Mouse (Mus musculus) spleen, postnatal 36 days (tissue): ENCODE results near the gene Celf2.

ENCODE experiments used
- DNase-seq, 2 experiments: peaks; one replicate each; pipeline ENCODE4 v3.0.0; 2022; ENCODE audit warnings: low spot score in 2 of 2, mixed read lengths in 1 of 2

Gene Celf2

GRCm38 (mm10) chr2:6871281-6872130 is 637.9 kb downstream of the Celf2 start:
- DNase-seq: no peak

DNA sequence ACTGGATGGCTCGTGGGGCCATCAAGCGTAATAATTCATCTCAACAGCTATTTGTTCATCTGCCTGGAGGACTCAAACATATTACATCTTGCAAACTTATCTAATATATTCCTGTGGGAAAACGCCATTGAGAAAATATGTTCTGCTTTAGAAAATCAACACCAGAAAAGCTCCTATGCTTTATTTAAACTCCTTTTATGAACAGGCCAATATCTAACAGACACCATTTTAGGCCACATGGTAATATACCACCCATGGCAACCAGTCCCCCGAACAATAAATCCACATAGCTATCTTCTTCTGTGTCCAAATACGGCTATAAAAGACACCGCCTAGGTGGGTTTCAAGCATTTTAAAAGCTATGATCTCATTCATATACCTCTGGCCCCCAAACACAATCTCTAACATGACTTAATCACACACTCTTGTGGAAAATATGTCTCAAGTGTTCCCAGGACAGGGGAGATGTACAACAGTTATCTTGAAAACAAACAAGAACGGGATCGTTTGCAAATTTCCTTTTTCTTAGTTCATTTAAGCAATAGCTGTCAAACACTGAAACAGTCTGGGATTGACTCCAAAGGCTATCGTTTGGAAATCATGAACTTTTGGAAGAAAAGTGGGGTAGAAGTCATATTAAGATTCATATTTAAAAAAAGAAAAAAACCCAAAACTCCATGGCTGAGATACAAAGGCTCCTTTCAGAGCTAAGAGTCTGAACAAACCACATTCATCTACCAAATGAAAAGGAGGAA is 639.2 kb downstream of the Celf2 start:
- no peak for DNase-seq

GRCm38 (mm10) chr2:6867297-6867696 is 642.1 kb downstream of the Celf2 start:
- no peak for DNase-seq

DNA sequence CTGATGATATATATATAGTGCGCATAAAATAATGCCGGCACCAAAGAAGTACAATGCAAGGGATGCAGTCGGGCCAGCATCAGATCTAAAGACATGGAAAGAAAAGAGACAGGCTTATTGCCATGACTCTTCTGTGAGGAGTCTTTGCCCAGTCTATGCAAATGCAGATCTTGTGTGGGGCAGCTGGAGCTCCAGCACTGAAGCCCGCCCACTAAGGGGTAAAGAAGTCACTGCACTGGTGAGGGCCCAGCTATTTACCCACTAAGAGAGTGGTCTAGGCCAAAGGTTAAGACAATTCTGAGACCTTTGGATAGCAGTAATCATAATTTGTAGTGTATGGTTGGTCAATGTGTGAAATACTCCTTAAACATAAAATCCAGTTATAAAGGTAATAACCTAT is 643.6 kb downstream of the Celf2 start:
- no peak for DNase-seq

- DNase-seq: no peak
These were observed 659.2 kb downstream of the Celf2 start for GRCm38 (mm10) chr2:6850102-6850644.

DNA sequence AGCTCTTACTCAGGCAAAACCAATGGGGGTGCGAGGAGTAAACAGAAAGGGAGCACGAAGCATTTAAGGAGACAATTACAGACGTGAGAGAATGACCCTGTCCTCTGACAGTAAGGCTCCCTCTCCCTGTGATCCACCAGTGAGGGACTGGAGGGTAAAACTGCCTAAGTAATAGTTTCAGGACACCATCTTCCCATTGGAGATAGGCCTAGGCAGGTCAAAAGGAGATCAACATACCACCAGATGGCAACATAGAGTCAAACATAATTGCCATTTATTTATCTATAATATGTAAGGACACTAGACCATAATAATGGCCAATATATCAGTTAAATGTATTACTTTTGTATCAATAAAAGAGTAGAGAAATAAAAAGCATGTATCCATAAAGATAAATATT is 660.0 kb downstream of the Celf2 start:
- DNase-seq: no peak

DNA sequence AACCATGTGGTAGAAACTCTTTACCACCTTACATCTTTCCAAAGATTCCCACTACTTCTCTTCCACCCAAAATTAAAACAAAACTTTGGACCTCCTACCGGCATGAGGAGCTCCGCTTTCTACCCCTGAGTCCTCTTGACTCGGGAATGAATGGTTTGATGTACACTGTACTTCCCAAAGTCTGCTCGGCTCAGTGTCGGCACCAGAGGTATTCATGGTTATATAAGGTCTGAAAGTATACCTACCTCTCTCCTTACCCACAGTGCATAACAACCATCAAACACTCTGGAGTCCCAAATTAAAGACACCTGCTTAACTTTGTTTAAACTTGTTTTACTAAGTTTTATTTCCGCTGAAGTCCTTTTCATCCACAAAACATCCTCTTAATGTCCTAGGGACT is 679.3 kb downstream of the Celf2 start:
- DNase-seq: no peak

- no peak for DNase-seq
These were observed 681.8 kb downstream of the Celf2 start for GRCm38 (mm10) chr2:6827583-6827982.

DNA sequence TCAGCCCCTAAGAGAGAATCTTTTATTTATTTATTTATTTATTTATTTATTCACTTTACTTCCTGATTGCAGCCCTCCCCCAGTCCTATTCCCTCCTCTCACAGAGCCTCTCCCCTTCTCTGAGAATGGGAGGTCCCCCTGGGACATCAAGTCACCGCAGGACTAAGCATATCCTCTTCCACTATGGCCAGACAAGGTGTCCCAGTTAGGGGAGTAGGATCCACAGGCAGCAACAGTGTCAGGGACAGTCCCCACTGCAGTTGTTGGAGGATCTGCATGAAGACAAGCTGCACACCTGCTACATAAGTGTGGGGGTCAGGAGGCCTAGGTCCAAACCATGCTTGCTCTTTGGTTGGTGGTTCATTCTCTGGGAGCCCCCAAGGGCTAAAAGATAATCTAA is 686.3 kb downstream of the Celf2 start:
- no peak for DNase-seq

- no peak for DNase-seq
These were observed 687.8 kb downstream of the Celf2 start for GRCm38 (mm10) chr2:6821593-6821992.

DNA sequence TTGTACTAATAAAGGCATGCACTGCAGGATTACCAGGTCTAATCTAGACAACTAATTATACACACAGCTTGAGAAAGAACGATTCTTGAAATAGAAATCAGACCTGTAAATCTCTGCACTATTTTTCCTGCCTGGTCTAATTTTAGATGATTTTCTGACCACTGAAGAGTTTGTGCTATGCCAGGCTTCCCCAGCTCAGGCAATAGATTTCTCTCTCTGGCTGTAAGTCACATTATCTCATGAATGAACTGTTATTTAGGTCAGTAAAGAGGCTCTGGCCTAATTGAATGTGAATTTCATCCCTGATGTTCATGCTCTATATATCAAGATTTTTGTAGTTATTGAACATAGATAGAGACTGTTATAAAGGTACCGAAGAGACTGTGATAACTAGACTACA is 694.1 kb downstream of the Celf2 start:
- no peak for DNase-seq

GRCm38 (mm10) chr2:6808736-6809135 is 700.6 kb downstream of the Celf2 start:
- no peak for DNase-seq

DNA sequence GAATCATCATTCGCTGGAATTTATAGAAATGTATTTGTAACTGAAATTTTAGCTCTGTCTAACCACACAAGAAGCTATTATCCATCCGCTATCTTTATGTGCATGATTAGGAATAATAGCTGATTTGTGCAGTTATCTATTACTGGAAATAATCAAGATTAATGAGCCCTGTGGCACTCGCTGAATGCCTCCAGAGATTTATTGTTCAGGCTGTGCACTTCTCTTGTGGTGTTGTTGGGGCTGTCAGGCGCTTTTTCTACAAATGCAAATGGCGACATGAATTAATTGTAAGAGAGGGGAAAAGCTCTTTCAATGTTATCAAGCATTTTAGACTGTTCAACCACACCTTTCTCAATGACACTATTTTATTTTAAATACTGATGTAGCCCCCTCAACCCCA is 712.6 kb downstream of the Celf2 start:
- DNase-seq: no peak

DNA sequence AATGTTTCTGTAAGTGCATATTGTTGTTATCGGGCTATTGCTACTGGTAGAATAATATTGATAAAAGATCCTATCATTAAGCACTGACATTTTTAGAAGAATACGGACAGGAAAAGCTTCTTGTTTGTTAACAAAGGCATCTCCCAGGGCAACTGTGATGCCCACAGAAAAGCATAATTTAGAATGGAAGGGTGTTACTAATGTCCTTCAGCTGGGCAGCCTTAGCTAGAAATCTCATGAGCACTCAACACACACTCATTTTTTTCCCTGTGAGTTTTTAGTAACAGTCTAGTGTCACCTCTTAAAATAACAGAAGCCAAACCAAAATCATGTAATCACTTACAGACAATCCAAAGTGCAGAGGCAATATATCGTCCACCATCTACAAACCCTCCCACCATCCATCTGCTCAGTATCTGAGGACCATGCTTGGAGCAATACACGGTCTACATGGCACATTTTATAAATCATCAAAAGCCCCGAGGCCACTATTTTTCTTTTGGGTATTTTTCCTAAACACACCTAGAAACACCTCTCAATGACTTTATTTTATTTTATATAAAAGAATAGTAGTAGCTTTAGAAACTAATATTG is 713.3 kb downstream of the Celf2 start:
- DNase-seq: no peak

GRCm38 (mm10) chr2:6794858-6795257 is 714.5 kb downstream of the Celf2 start:
- DNase-seq: no peak

DNA sequence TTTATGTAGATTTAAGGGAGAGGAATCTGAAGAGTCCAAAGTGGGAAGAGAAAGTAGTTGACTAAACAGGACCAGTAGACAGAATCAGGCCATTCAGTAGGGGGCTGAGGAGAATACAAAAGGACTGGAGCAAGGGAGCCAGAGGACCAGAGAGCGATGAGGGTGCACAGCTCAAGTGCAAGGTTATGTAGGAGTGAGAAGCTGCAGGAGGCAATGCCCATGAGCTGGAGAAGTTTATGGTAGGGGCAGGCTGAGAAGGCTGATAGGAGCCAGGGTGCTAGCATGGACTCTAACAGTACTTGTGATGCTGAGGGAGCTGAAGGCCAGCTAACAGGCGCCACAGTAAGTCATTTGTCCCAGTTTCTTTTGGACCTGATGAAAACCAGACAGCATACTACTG is 718.5 kb downstream of the Celf2 start:
- DNase-seq: no peak

DNA sequence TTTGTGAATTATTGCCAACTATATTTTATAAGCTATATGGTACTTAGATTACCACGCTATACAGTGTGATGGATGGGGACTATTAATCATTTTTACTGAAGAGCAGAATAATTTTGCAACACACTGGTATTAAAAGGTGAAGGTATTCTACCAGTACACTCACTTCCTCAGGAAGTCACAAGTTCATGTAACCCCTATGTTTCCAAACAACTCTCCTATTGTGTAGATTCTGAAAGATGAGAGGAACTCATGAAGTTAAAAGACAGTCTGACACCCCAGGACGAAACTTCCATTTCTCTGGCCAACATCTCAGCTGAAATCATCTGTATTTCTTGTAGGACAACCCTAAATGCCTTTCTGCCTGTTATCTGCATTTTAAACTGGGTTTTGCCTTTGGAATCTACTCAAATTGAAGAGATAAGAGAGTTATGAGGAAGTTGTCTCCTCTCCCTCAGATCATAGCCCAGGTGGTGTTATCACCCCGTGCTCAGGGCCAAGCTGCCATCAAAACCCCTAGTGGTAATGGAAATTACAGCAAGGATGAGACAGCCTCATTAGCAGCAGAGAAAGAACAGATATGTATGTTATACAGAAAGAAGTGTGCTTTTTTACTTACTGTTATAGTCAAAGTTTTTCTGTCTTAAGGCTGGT is 722.7 kb downstream of the Celf2 start:
- DNase-seq: peak; percentile 2 to 17

DNA sequence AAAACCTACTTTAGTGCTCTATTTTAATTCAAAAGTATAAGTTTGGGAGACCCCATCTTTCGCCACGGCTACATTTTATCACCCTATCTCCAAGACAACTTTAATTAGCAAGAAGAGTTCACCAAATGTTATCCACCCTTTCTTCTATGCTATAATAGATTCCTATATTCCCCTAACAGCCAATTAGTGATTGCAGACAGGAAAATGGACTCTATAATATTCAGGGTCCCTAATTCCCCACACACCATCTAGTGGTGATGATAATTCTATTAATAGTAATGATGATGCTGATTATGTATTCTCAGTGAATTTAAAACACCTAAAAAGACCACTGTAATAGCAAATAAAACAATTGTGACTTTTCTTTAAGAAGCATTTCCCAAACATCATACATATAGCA is 739.1 kb downstream of the Celf2 start:
- DNase-seq: no peak

GRCm38 (mm10) chr2:6762381-6762780 is 747.0 kb downstream of the Celf2 start:
- DNase-seq: peak in 1 of 2 experiments; percentile 2

- no peak for DNase-seq
These were observed 766.2 kb downstream of the Celf2 start for GRCm38 (mm10) chr2:6743173-6743572.

- DNase-seq: no peak
These were observed 769.2 kb downstream of the Celf2 start for GRCm38 (mm10) chr2:6739998-6740668.
